Mouse (Mus musculus) ES-E14 (cell line): Measurements from ENCODE around the gene Ece2. TPM values are rescaled to one million over a fixed set of nuclear protein-coding genes. Genes with fewer than 3 reads are reported as not detected.
A peak's percentile ranks its signal among the peaks of the same experiment; 100 is the strongest.
"Not testable (repeated sequence)": the region's sequence is repeated elsewhere in the genome, so short reads cannot be mapped to it uniquely, and the experiment has no call there.

Experiments
- DNase-seq: peaks from one replicate; pipeline ENCODE4 v3.0.0-alpha.2; 2013; ENCODE audit warnings: low read depth, low spot score
- H3K27ac ChIP-seq: 2 replicates; pipeline ENCODE4 v1.5.1; 2012; ENCODE audit warnings: low read depth, mild to moderate bottlenecking, low read length, moderate library complexity, mixed read lengths; ENCODE audit not compliant: poor library complexity, insufficient read depth, severe bottlenecking
- H3K36me3 ChIP-seq: 2 replicates; pipeline ENCODE4 v1.6.1; 2012; ENCODE audit warnings: mild to moderate bottlenecking, low read length, moderate library complexity, mixed read lengths; ENCODE audit not compliant: control insufficient read depth, poor library complexity, insufficient read depth, severe bottlenecking
- H3K4me1 ChIP-seq, 2 experiments: fragments of 150-350 bp in 1 of 2; sonication (generic) in 1 of 2; 2 replicates each; pipeline ENCODE4 v1.6.1; 2012; ENCODE audit warnings: low read length in 2 of 2, mild to moderate bottlenecking in 1 of 2, mixed read lengths in 1 of 2; ENCODE audit not compliant: control insufficient read depth in 2 of 2, insufficient read depth in 2 of 2, poor library complexity in 1 of 2
- H3K4me3 ChIP-seq, 2 experiments: fragments of 150-350 bp in 1 of 2; sonication (generic) in 1 of 2; 2 replicates each; pipeline ENCODE4 v1.5.1; 2012; ENCODE audit warnings: low read length in 2 of 2, low read depth in 1 of 2, mild to moderate bottlenecking in 1 of 2, mixed read lengths in 1 of 2; ENCODE audit not compliant: insufficient read depth in 1 of 2, poor library complexity in 1 of 2, severe bottlenecking in 1 of 2
- H3K9ac ChIP-seq: 2 replicates; pipeline ENCODE4 v1.6.1; 2012; ENCODE audit warnings: low read depth, mild to moderate bottlenecking, low read length, mixed read lengths; ENCODE audit not compliant: poor library complexity, insufficient read depth, severe bottlenecking
- H3K9me3 ChIP-seq: fragments of 150-350 bp; sonication (generic); 2 replicates; pipeline ENCODE4 v1.6.1; 2012; ENCODE audit warnings: low read depth, mild to moderate bottlenecking, low read length; ENCODE audit not compliant: control insufficient read depth, insufficient read depth
- CHD2 ChIP-seq: IDR thresholded peaks from 2 replicates; pipeline ENCODE4 v1.6.1; 2014; ENCODE audit warnings: mild to moderate bottlenecking, low read depth, low read length, inconsistent platforms
- HCFC1 ChIP-seq: IDR thresholded peaks from 2 replicates; pipeline ENCODE4 v1.6.1; 2012; ENCODE audit warnings: low read length, inconsistent platforms, borderline replicate concordance; ENCODE audit not compliant: insufficient read depth
- MAFK ChIP-seq: IDR thresholded peaks from 2 replicates; pipeline ENCODE4 v1.6.1; 2014; ENCODE audit warnings: mild to moderate bottlenecking, low read depth, low read length, inconsistent platforms; ENCODE audit not compliant: insufficient read depth
- ZC3H11A ChIP-seq: IDR thresholded peaks from 2 replicates; pipeline ENCODE4 v1.6.1; 2012; ENCODE audit warnings: low read depth, mild to moderate bottlenecking, inconsistent platforms, low read length, borderline replicate concordance
- ZNF384 ChIP-seq: IDR thresholded peaks from 2 replicates; pipeline ENCODE4 v1.6.1; 2012; ENCODE audit warnings: low read depth, low read length, inconsistent platforms
- in situ Hi-C, 2 experiments: fragments of 600-800 bp; cut with MboI; formaldehyde crosslinking; loops; one replicate each; pipeline ENCODE4 v1.15.1; 2025; ENCODE audit warnings: low sequenced_read_pairs in 2 of 2, inconsistent platforms in 1 of 2; ENCODE audit not compliant: unreplicated experiment in 2 of 2
- total RNA-seq: library from RNA; depleted of rRNA; stranded (reverse); fragments of 300-350 nt; gene quantifications from 2 replicates; pipeline ENCODE4 v1.2.3, GENCODE M21; 2012

Ece2 gene
- total RNA-seq, 1 experiment: 6.7 TPM

DNA sequence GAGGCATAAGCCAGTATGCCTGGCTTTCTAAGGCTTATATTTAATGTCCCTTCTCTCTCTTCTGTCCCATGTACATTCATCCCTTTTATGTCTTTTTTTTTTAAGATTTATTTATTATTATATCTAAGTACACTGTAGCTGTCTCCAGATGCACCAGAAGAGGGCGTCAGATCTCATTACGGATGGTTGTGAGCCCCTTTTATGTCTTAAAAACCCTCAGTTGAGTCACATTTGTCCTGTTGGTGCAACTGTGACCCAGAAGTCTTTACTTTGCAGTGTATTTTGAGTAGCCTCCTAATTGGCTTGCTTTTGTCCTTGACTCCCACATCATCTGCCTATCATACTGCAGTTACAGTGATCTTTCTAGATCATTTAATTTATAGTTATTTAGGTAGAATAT, 23.7 kb downstream of the Ece2 start:
- no peak overlapping the region for H3K4me3 ChIP-seq
- in situ Hi-C loops: no loop called here
- H3K36me3 ChIP-seq: peaks cover 26% of the 10 kb centered on the region
- no peak overlapping the region for H3K27ac ChIP-seq
- DNase-seq: no peak
- 0 out of 4 replicates have a peak, but pooled peaks cover 0 to 2% of the 10 kb centered on the region in 2 experiments for H3K4me1 ChIP-seq
- H3K9ac ChIP-seq: no peak overlapping the region
- no peak for TF ChIP-seq HCFC1
- TF ChIP-seq ZC3H11A: no peak
- TF ChIP-seq CHD2: no peak
- no peak for TF ChIP-seq MAFK
- TF ChIP-seq ZNF384: no peak
- H3K9me3 ChIP-seq: no peaks in the 10 kb centered on the region

DNA sequence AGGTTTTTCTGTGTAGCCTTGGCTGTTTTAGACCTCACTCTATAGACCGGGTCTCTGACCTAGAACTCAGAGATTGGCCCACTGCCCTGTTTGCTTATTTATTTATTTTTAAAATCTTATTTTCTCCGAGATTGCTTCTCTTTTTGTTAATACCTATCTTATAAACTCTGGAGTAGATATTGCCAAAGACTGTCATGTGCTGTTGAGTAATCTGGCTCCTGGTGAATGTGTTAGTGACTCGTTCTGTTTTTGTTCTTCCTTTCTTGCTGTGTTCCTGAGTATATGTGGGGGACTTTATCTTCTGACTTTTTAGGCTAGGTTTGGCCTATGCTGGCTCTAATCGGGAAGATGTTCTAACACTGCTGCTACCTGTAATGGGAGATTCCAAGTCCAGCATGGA, 28.0 kb downstream of the Ece2 start:
- no peak overlapping the region for H3K9ac ChIP-seq
- no peak for TF ChIP-seq MAFK
- TF ChIP-seq ZC3H11A: no peak
- TF ChIP-seq ZNF384: no peak
- no peak for TF ChIP-seq HCFC1
- TF ChIP-seq CHD2: no peak
- 0 out of 4 replicates have a peak, but pooled peaks cover 0 to 2% of the 10 kb centered on the region in 2 experiments for H3K4me1 ChIP-seq
- in situ Hi-C loops: no loop called here
- H3K4me3 ChIP-seq: no peak overlapping the region
- no peak overlapping the region for H3K27ac ChIP-seq
- no peaks in the 10 kb centered on the region for H3K9me3 ChIP-seq
- H3K36me3 ChIP-seq: peaks cover 62% of the 10 kb centered on the region
- no peak for DNase-seq

DNA sequence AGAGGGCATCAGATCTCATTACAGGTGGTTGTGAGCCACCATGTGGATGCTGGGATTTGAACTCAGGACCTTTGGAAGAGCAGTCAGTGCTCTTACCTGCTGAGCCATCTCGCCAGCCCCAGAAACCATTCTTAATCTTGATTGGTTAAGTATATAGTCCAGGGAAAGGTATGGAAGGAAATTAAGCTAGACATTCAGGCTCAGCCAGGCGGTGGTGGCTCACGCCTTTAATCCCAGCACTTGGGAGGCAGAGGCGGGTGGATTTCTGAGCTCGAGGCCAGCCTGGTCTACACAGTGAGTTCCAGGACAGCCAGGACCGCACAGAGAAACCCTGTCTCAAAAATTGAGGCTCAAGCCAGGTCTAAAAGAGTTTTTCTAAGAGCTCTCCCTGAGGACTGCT, 38.4 kb downstream of the Ece2 start, which contains the start of gene Eif4g1:
Gene Eif4g1, plus strand, starts transcription at position 301 of the 400 bp plus-strand sequence.
- H3K9me3 ChIP-seq, H3K4me3 ChIP-seq, H3K4me1 ChIP-seq, H3K9ac ChIP-seq, DNase-seq, in situ Hi-C loops, H3K27ac ChIP-seq, H3K36me3 ChIP-seq: not testable (repeated sequence)

DNA sequence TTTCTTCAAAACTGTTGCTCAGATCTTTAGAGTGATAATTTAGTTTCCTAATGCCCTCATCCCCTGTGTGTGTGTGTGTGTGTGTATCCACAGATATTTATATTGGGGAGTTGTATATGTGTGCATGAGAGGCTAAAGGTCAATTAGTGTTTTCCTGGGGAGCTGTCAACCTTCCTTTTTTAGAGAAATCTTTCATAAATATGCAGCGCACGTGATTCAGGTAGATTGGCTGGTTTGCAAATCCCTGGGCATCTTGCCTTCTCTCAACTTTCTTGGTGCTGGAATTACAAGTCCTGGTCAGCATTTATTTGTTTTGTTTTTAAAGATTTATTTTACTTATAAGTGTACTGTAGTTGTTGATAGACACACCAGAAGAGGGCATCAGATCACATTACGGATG, 40.7 kb downstream of the Ece2 start:
- Histone ChIP-seq H3K4me1 (peaks cover 0 to 9% of the 10 kb centered on the region in 2 experiments; a peak in 1 of 4 replicates), H3K4me3 (no peak overlapping the region), H3K9ac (no peak overlapping the region), H3K9me3 (no peaks in the 10 kb centered on the region), H3K36me3 (peaks cover 8% of the 10 kb centered on the region), H3K27ac (no peak overlapping the region)
- TF ChIP-seq MAFK (no peak), HCFC1 (no peak), ZNF384 (no peak), ZC3H11A (no peak), CHD2 (no peak)
- no peak for DNase-seq
- in situ Hi-C loops: no loop called here

DNA sequence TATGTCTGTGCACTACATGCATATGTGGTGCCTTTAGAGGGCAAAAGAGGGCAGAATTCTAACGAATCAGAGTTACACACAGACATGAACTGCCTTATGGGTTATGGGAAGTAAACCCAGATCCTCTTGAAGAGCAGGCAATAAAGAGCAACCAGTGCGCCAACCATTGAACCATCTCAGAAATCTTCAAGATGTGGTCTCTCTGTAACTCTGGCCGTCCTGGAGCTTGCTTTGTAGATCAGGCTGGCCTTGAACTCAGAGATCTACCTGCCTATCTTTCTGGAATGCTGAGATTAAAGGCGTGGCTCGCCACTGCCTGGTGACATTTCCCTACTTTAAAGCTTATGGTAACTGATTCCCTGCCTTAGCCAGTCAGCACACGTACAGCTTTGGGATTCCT, 42.3 kb downstream of the Ece2 start:
- DNase-seq: no peak
- Histone ChIP-seq H3K27ac (no peak overlapping the region), H3K9me3 (no peaks in the 10 kb centered on the region), H3K9ac (peak overlapping the region; percentile 57; the same call in 1 of the 2 replicates), H3K4me1 (peaks cover 0 to 8% of the 10 kb centered on the region in 2 experiments; a peak in 1 of 4 replicates), H3K36me3 (peaks cover 20% of the 10 kb centered on the region), H3K4me3 (peak overlapping the region in 1 of 2 experiments; percentile 98; a peak in 2 of 4 replicates)
- TF ChIP-seq ZC3H11A: no peak
- TF ChIP-seq HCFC1: no peak
- no peak for TF ChIP-seq CHD2
- no peak for TF ChIP-seq ZNF384
- TF ChIP-seq MAFK: no peak
- in situ Hi-C loops: no loop called here
